Mouse (Mus musculus) erythroblast, embryonic 14.5 days (primary cell): ENCODE measurements around the gene Gm28360. TPM values are rescaled to one million over a fixed set of nuclear protein-coding genes. Genes with fewer than 3 reads are reported as not detected.
"Not testable (repeated sequence)": the region's sequence is repeated elsewhere in the genome, so short reads cannot be mapped to it uniquely, and the experiment has no call there.

Experiments
- H3K27me3 ChIP-seq: 2 replicates; pipeline ENCODE4 v1.6.1; 2012; ENCODE audit warnings: inconsistent platforms; ENCODE audit not compliant: control insufficient read depth
- H3K36me3 ChIP-seq: 2 replicates; pipeline ENCODE4 v1.6.1; 2012; ENCODE audit warnings: mild to moderate bottlenecking, inconsistent platforms; ENCODE audit not compliant: control insufficient read depth
- H3K4me1 ChIP-seq: 2 replicates; pipeline ENCODE4 v1.6.1; 2012; ENCODE audit warnings: inconsistent platforms; ENCODE audit not compliant: control insufficient read depth
- H3K4me3 ChIP-seq: replicated peaks from 2 replicates; pipeline ENCODE3; 2012; ENCODE audit warnings: moderate library complexity, mild to moderate bottlenecking, inconsistent platforms
- H3K9me3 ChIP-seq: 2 replicates; pipeline ENCODE4 v1.6.1; 2012; ENCODE audit warnings: low read length, inconsistent platforms, mixed read lengths; ENCODE audit not compliant: control insufficient read depth
- polyA plus RNA-seq: library from polyadenylated mRNA; stranded (reverse); fragments of >175 nt; gene quantifications from 2 replicates; pipeline ENCODE4 v1.2.3, GENCODE M21; 2012

The Gm28360 gene
- not detected in 2 replicates for polyA plus RNA-seq

DNA sequence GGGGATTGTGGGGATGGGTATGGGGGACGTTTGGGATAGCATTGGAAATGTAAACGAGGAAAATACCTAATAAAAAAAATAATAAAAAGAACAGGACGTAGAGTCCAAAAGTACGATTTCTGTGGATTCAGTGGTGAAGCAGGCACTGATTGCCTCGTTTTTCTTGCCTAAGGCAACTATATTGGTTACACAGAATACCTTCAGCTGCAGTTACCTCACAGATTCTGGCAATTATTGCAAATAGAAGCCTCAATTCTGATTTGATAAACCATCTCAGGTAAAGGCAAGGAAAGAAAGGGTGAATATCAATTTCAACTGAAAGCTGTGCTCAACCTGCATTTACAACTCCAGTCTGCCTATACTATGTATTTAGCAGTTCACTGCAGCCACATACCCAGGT is at the start of gene Gm28360:
Gene Gm28360, plus strand, starts transcription at position 301 of the 400 bp plus-strand sequence.
- not testable (repeated sequence) for H3K9me3 ChIP-seq, H3K4me1 ChIP-seq, H3K27me3 ChIP-seq, H3K36me3 ChIP-seq, H3K4me3 ChIP-seq

GRCm38 (mm10) chr1:117780833-117781232 is 49.0 kb upstream of the Gm28360 start, which contains the start of gene B020011L13Rik:
TSS of gene B020011L13Rik (plus strand) at chr1:117781133.
- H3K4me3 ChIP-seq: not testable (repeated sequence)

GRCm38 (mm10) chr1:117816271-117816670 is 13.6 kb upstream of the Gm28360 start:
- H3K27me3 ChIP-seq, H3K4me3 ChIP-seq, H3K36me3 ChIP-seq, H3K9me3 ChIP-seq, H3K4me1 ChIP-seq: not testable (repeated sequence)

More at GRCm38 (mm10) chr1:117780833-117781232, 49.0 kb upstream of the Gm28360 start, which contains the start of gene B020011L13Rik:
- not testable (repeated sequence) for H3K36me3 ChIP-seq, H3K9me3 ChIP-seq, H3K4me1 ChIP-seq, H3K27me3 ChIP-seq

DNA sequence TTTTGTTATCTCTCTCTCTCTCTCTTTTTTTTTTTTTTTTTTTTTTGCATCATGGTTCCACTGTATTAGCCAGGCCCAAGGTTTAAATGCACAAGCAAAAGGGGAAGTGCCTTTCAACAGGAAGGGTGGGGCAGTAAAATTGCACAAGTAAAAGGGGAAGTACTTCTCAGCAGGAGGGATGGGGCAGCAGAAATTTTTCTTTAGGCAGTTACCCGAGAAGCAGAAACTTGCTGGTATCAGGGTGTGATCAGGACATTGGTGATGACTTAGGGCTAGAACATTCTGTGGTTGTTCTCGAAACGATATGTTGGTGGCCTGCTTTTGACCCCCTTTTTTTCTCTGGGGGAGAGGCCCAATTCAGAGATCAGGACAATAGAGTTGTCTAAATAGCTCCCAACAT is 21.8 kb downstream of the Gm28360 start:
- not testable (repeated sequence) for H3K4me3 ChIP-seq, H3K36me3 ChIP-seq, H3K9me3 ChIP-seq, H3K27me3 ChIP-seq, H3K4me1 ChIP-seq

Other genes with a start within 250 kb of the Gm28360 start
- gene Gm28363, start 132.9 kb upstream of the Gm28360 start, polyA plus RNA-seq: not detected in 2 replicates
- not detected in 2 replicates for gene B020011L13Rik, start 48.9 kb upstream of the Gm28360 start, polyA plus RNA-seq
- gene Gm28168, start 97.9 kb downstream of the Gm28360 start, polyA plus RNA-seq: not detected in 2 replicates
- not detected in 2 replicates for gene Gm7145, start 135.9 kb downstream of the Gm28360 start, polyA plus RNA-seq